In the genomic region with DNA sequence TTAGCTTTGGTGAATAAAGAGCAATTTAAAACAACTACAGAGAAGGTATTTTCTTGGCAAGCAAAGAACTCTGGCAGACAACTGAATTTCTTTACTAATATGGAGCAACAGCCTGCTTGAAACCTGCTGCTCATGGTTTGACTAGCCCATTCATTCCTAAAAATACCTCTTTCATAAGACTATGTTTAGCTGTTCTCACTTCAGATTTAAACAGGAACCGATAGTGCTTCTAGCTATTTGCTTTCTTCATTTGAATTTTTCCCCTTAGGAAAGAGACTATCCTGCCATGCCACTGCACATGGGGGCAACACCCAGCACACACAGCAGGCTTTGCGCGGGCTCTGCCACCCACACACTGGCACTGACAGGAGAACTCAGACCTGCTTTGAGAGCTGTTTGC, we compare ENCODE assay signal across 15 mouse cellular contexts.
DNase-seq lines count a peak whose midpoint lies in the region; ATAC-seq and TF ChIP-seq lines count a peak whose summit lies in the region.
"Had no signal": no experiment of that assay in that cellular context is flagged by ENCODE, and none has a peak within 500 bp of the region (broad histone marks: within the 10 kb centered on the region; RNA-seq: fewer than 3 reads in every experiment).

No protein-coding gene starts in this region.

- intact Hi-C loops in left cerebral cortex, postnatal 36 days (cut with DNase I): no loop called here

- no peak overlapping the region for H3K4me3 ChIP-seq in embryonic facial prominence, embryonic 14.5 days (ENCODE audit: low read depth, low read length)
- H3K4me3 ChIP-seq in embryonic facial prominence, embryonic 10.5 days: no peak overlapping the region
- H3K4me3 ChIP-seq in lung, embryonic 16.5 days (ENCODE audit: low read length): no peak overlapping the region
- no peak overlapping the region for H3K4me3 ChIP-seq in lung, adult 2 months (replicated peaks; ENCODE audit: extremely low read depth, low read depth, low read length)
- H3K4me3 ChIP-seq: limb, embryonic 12.5 days; neural tube, embryonic 13.5 days had no signal

- H3K4me2 ChIP-seq in embryonic facial prominence, embryonic 14.5 days (ENCODE audit: low read depth, low read length): no peak overlapping the region
- H3K4me2 ChIP-seq in lung, embryonic 16.5 days (ENCODE audit: low read depth, low read length): no peak overlapping the region
- H3K4me2 ChIP-seq: limb, embryonic 12.5 days; midbrain, embryonic 11.5 days; neural tube, embryonic 13.5 days had no signal

- no peak overlapping the region for H3K9ac ChIP-seq in embryonic facial prominence, embryonic 14.5 days (ENCODE audit: low read depth, low read length)
- no peak overlapping the region for H3K9ac ChIP-seq in lung, embryonic 16.5 days (ENCODE audit: low read length)
- H3K9ac ChIP-seq: limb, embryonic 12.5 days; neural tube, embryonic 13.5 days had no signal

- H3K27ac ChIP-seq in embryonic facial prominence, embryonic 14.5 days (replicated peaks; ENCODE audit: low read depth, low read length): no peak overlapping the region
- no peak overlapping the region for H3K27ac ChIP-seq in embryonic facial prominence, embryonic 10.5 days (replicated peaks)
- H3K27ac ChIP-seq in lung, embryonic 16.5 days (ENCODE audit: low read length): peak overlapping the region; percentile 41
- H3K27ac ChIP-seq: limb, embryonic 12.5 days; neural tube, embryonic 13.5 days had no signal

- H3K9me3 ChIP-seq in embryonic facial prominence, embryonic 14.5 days (ENCODE audit: control insufficient read depth, low read length): no peaks in the 10 kb centered on the region
- H3K9me3 ChIP-seq in embryonic facial prominence, embryonic 10.5 days: no peaks in the 10 kb centered on the region; the same call in 1 of the 2 replicates
- no peaks in the 10 kb centered on the region for H3K9me3 ChIP-seq in lung, embryonic 16.5 days (ENCODE audit: control insufficient read depth, low read length)
- H3K9me3 ChIP-seq: limb, embryonic 12.5 days; neural tube, embryonic 13.5 days had no signal

- DNase-seq in embryonic facial prominence, embryonic 14.5 days (ENCODE audit: low spot score): peak; percentile 45
- DNase-seq in embryonic facial prominence, embryonic 10.5 days (ENCODE audit: low spot score): no peak
- DNase-seq in lung, adult 2 months: no peak
- DNase-seq in left cerebral cortex, postnatal 36 days (ENCODE audit: low spot score in 2 of 2): peak; percentile 37 to 51
- no peak for DNase-seq in urinary bladder, postnatal 10 days (ENCODE audit: low spot score)
- no peak for DNase-seq in gastrocnemius, postnatal 25 days
- DNase-seq in thymus, postnatal 4 days: no peak
- DNase-seq: adrenal gland, postnatal 14 days; cerebellum, postnatal 36 days; heart, postnatal 14 days; kidney, adult 11 months had no signal

- no peak for TF ChIP-seq CTCF in lung, adult 2 months (IDR thresholded peaks at IDR 0.05; ENCODE audit: insufficient read depth, low read length)

- 51% methylated on average over 3 of the region's 3 CpGs for WGBS in embryonic facial prominence, embryonic 14.5 days
- WGBS in embryonic facial prominence, embryonic 10.5 days: 75% methylated on average over 3 of the region's 3 CpGs
- 45% methylated on average over 3 of the region's 3 CpGs for WGBS in lung, embryonic 16.5 days
- 50% methylated on average over 3 of the region's 3 CpGs for WGBS in lung, adult 2 months

- peaks cover 11% of the 10 kb centered on the region for H3K4me1 ChIP-seq in embryonic facial prominence, embryonic 14.5 days (ENCODE audit: control insufficient read depth, insufficient read depth, low read length)
- no peaks in the 10 kb centered on the region for H3K4me1 ChIP-seq in embryonic facial prominence, embryonic 10.5 days
- peaks cover 2% of the 10 kb centered on the region; the same call in 1 of the 2 replicates for H3K4me1 ChIP-seq in lung, embryonic 16.5 days (replicated peaks; ENCODE audit: control insufficient read depth, insufficient read depth, low read length)
- no peaks in the 10 kb centered on the region for H3K4me1 ChIP-seq in lung, adult 2 months (ENCODE audit: control insufficient read depth, insufficient read depth, low read length)

- H3K27me3 ChIP-seq in embryonic facial prominence, embryonic 14.5 days (replicated peaks; ENCODE audit: control insufficient read depth, insufficient read depth, low read length): no peaks in the 10 kb centered on the region
- no peaks in the 10 kb centered on the region for H3K27me3 ChIP-seq in embryonic facial prominence, embryonic 10.5 days (replicated peaks; ENCODE audit: low read depth, poor library complexity, severe bottlenecking)
- no peaks in the 10 kb centered on the region for H3K27me3 ChIP-seq in lung, embryonic 16.5 days (ENCODE audit: control insufficient read depth, insufficient read depth, low read depth, low read length)
- H3K27me3 ChIP-seq: limb, embryonic 12.5 days; neural tube, embryonic 13.5 days had no signal

- no peak for TF ChIP-seq POLR2A in lung, adult 2 months (IDR thresholded peaks at IDR 0.05; ENCODE audit: borderline replicate concordance, extremely low read depth, low read depth, low read length)

- H3K36me3 ChIP-seq in embryonic facial prominence, embryonic 14.5 days (ENCODE audit: control insufficient read depth, insufficient read depth, low read length): no peaks in the 10 kb centered on the region
- H3K36me3 ChIP-seq in embryonic facial prominence, embryonic 10.5 days (replicated peaks): no peaks in the 10 kb centered on the region
- no peaks in the 10 kb centered on the region for H3K36me3 ChIP-seq in lung, embryonic 16.5 days (ENCODE audit: control insufficient read depth, insufficient read depth, low read length)
- H3K36me3 ChIP-seq: limb, embryonic 12.5 days; neural tube, embryonic 13.5 days had no signal

- ATAC-seq in embryonic facial prominence, embryonic 14.5 days (ENCODE audit: low read depth): peak; percentile 72; the same call in 1 of the 2 replicates
- peak; percentile 77 for ATAC-seq in lung, embryonic 16.5 days (ENCODE audit: low read depth)

Comparison
In these comparisons a context has a peak if more than half of its experiments do, and no peak if none do; other contexts are left out.
1. DNase-seq: peak in embryonic facial prominence, embryonic 14.5 days (single experiment) and left cerebral cortex, postnatal 36 days (2 of 2); none in embryonic facial prominence, embryonic 10.5 days (single experiment), lung, adult 2 months (single experiment), urinary bladder, postnatal 10 days (single experiment), gastrocnemius, postnatal 25 days (single experiment) and thymus, postnatal 4 days (single experiment).